Mouse (Mus musculus): Measurements from ENCODE around the gene Tesc. TPM values are rescaled to one million over a fixed set of nuclear protein-coding genes. Genes with fewer than 3 reads are reported as not detected.

Gene Tesc
- 3.5 and 3.9 TPM in 2 replicates for polyA plus RNA-seq (2015; fragmentation: Nextera tagmentation; extraction: Ambion mirVana)

- peaks cover 41% of the 10 kb centered on the region for H3K4me1 ChIP-seq
- 1% methylated on average over 43 of the region's 63 CpGs for WGBS
- H3K4me2 ChIP-seq: peak within 1 kb of the TSS; percentile 100
- H3K27me3 ChIP-seq (replicated peaks): peaks cover 66% of the 10 kb centered on the region
- no peaks in the 10 kb centered on the region for H3K36me3 ChIP-seq
- no peak for ATAC-seq (ENCODE audit: low FRiP score)
- H3K9me3 ChIP-seq (replicated peaks): no peaks in the 10 kb centered on the region
- H3K4me3 ChIP-seq (replicated peaks): peak within 1 kb of the TSS; percentile 67
- no peak within 1 kb of the TSS for H3K27ac ChIP-seq (replicated peaks)
- peak within 1 kb of the TSS; percentile 48 for H3K9ac ChIP-seq (replicated peaks)
Observed at GRCm38 (mm10) chr5:118027698-118028190, at the start of gene Tesc. TSS of gene Tesc (plus strand) at chr5:118027743.

- H3K9me3 ChIP-seq (replicated peaks): no peaks in the 10 kb centered on the region
- no peak for ATAC-seq (ENCODE audit: low FRiP score)
- H3K36me3 ChIP-seq: peaks cover 31% of the 10 kb centered on the region
- H3K4me3 ChIP-seq (replicated peaks): peak overlapping the region; percentile 96
- peak overlapping the region; percentile 78 for H3K4me2 ChIP-seq
- H3K27me3 ChIP-seq (replicated peaks): no peaks in the 10 kb centered on the region
- 31% methylated on average over 17 of the region's 17 CpGs for WGBS
- H3K9ac ChIP-seq (replicated peaks): peak overlapping the region; percentile 94
- peaks cover 41% of the 10 kb centered on the region for H3K4me1 ChIP-seq
- peak overlapping the region; percentile 92 for H3K27ac ChIP-seq (replicated peaks)
Observed at GRCm38 (mm10) chr5:117978159-117978697, 49.3 kb upstream of the Tesc start.

DNA sequence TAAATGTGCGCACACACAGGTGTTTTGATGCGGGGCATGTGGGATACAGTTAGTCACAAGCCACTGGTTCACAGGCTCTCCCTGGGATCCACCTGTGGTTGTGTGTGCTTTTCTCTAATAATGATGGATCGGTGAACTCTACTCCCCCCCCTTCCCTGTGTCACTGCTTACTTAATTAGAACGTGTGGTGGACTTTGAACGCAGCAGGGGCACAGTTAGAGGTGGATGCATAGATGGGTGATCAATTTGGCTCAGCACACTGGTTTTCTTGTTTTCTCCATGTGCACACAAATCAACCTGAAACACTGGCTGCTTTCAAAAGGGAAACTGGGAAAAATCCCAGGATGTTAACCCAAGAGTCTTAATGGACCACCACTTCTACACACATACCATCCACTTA, 48.5 kb upstream of the Tesc start:
- no peak for ATAC-seq (ENCODE audit: low FRiP score)
- Histone ChIP-seq H3K9me3 (replicated peaks) (no peaks in the 10 kb centered on the region), H3K36me3 (peaks cover 39% of the 10 kb centered on the region), H3K27ac (replicated peaks) (no peak overlapping the region), H3K27me3 (replicated peaks) (no peaks in the 10 kb centered on the region), H3K9ac (replicated peaks) (no peak overlapping the region; the same call in 1 of the 2 replicates), H3K4me2 (peak overlapping the region; percentile 78), H3K4me3 (replicated peaks) (peak overlapping the region; percentile 96), H3K4me1 (peaks cover 44% of the 10 kb centered on the region)
- WGBS: 39% methylated on average over 5 of the region's 5 CpGs

GRCm38 (mm10) chr5:117980921-117981320, 46.6 kb upstream of the Tesc start:
- H3K4me2 ChIP-seq: no peak overlapping the region
- H3K9me3 ChIP-seq (replicated peaks): no peaks in the 10 kb centered on the region
- H3K27ac ChIP-seq (replicated peaks): no peak overlapping the region
- no peak for ATAC-seq (ENCODE audit: low FRiP score)
- no peak overlapping the region for H3K4me3 ChIP-seq (replicated peaks)
- WGBS: 92% methylated on average over 8 of the region's 8 CpGs
- peaks cover 53% of the 10 kb centered on the region for H3K36me3 ChIP-seq
- no peak overlapping the region for H3K9ac ChIP-seq (replicated peaks)
- H3K27me3 ChIP-seq (replicated peaks): no peaks in the 10 kb centered on the region
- H3K4me1 ChIP-seq: peaks cover 44% of the 10 kb centered on the region

DNA sequence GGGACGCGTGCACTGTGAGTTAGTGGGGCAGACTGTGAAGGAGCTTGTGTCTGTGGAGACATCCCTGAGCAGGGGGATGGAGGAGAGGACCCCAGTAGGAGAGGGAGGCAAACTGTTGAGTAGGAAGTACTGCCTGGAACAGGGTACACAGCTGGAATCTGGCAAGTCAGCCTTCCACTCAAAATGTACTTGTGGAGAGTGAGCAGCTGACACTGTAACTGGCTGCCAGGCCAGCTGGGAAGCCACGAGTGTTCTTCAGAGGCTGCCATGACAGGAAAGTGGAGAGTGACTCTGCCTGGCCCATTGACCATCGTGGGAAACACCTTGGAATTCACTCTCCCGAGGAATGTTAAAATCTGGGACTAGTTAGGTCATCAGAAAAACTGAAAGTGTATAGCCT, 45.6 kb upstream of the Tesc start:
- Histone ChIP-seq H3K36me3 (peaks cover 64% of the 10 kb centered on the region), H3K4me3 (replicated peaks) (no peak overlapping the region), H3K27me3 (replicated peaks) (no peaks in the 10 kb centered on the region), H3K4me1 (peaks cover 40% of the 10 kb centered on the region), H3K4me2 (no peak overlapping the region), H3K9ac (replicated peaks) (no peak overlapping the region), H3K27ac (replicated peaks) (no peak overlapping the region), H3K9me3 (replicated peaks) (no peaks in the 10 kb centered on the region)
- 89% methylated on average over 5 of the region's 5 CpGs for WGBS
- ATAC-seq (ENCODE audit: low FRiP score): no peak

GRCm38 (mm10) chr5:117986327-117986726, 41.2 kb upstream of the Tesc start:
- Histone ChIP-seq H3K4me2 (no peak overlapping the region), H3K9me3 (replicated peaks) (no peaks in the 10 kb centered on the region), H3K27me3 (replicated peaks) (no peaks in the 10 kb centered on the region), H3K4me1 (peaks cover 8% of the 10 kb centered on the region; the same call in 1 of the 2 replicates), H3K9ac (replicated peaks) (no peak overlapping the region), H3K27ac (replicated peaks) (no peak overlapping the region), H3K4me3 (replicated peaks) (no peak overlapping the region), H3K36me3 (peaks cover 94% of the 10 kb centered on the region)
- no peak for ATAC-seq (ENCODE audit: low FRiP score)
- WGBS: 70% methylated on average over 4 of the region's 4 CpGs

DNA sequence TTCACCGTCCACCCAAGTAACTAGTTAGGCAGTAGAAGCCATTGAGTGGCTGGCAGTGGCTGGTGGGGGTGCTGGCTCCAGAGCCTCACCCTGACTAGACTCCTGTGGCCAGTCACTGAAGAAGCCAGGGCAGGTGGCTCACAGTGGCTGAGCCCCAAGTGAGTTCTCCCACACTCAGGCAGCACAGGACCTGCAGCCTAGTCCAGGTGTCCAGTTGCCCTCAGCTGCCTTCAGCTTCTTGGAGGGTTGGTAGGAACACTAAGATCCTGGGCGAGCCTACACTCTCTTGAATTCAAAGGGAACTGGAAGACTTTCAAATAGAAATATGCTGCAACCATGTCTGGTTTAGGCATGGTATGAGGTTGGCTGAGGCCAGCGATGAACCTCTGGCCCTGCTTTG, 39.7 kb upstream of the Tesc start:
- Histone ChIP-seq H3K36me3 (peaks cover 96% of the 10 kb centered on the region), H3K4me3 (replicated peaks) (no peak overlapping the region), H3K27me3 (replicated peaks) (no peaks in the 10 kb centered on the region), H3K4me2 (no peak overlapping the region), H3K9ac (replicated peaks) (no peak overlapping the region), H3K27ac (replicated peaks) (no peak overlapping the region), H3K4me1 (0 out of 2 replicates have a peak, but pooled peaks cover 3% of the 10 kb centered on the region), H3K9me3 (replicated peaks) (no peaks in the 10 kb centered on the region)
- ATAC-seq (ENCODE audit: low FRiP score): no peak
- WGBS: 91% methylated on average over 3 of the region's 3 CpGs

- Histone ChIP-seq H3K4me1 (0 out of 2 replicates have a peak, but pooled peaks cover 3% of the 10 kb centered on the region), H3K27ac (replicated peaks) (no peak overlapping the region), H3K4me2 (no peak overlapping the region), H3K9ac (replicated peaks) (no peak overlapping the region), H3K9me3 (replicated peaks) (no peaks in the 10 kb centered on the region), H3K27me3 (replicated peaks) (no peaks in the 10 kb centered on the region), H3K36me3 (peaks cover 94% of the 10 kb centered on the region), H3K4me3 (replicated peaks) (no peak overlapping the region)
- no peak for ATAC-seq (ENCODE audit: low FRiP score)
- WGBS: 81% methylated on average over 9 of the region's 9 CpGs
Observed at GRCm38 (mm10) chr5:117988367-117988766, 39.2 kb upstream of the Tesc start.

GRCm38 (mm10) chr5:117989773-117990172, 37.8 kb upstream of the Tesc start:
- WGBS: 86% methylated on average over 6 of the region's 6 CpGs
- ATAC-seq (ENCODE audit: low FRiP score): no peak
- Histone ChIP-seq H3K9me3 (replicated peaks) (no peaks in the 10 kb centered on the region), H3K9ac (replicated peaks) (no peak overlapping the region), H3K27ac (replicated peaks) (no peak overlapping the region), H3K4me3 (replicated peaks) (no peak overlapping the region), H3K4me2 (no peak overlapping the region), H3K36me3 (peaks cover 97% of the 10 kb centered on the region), H3K4me1 (no peaks in the 10 kb centered on the region), H3K27me3 (replicated peaks) (no peaks in the 10 kb centered on the region)

DNA sequence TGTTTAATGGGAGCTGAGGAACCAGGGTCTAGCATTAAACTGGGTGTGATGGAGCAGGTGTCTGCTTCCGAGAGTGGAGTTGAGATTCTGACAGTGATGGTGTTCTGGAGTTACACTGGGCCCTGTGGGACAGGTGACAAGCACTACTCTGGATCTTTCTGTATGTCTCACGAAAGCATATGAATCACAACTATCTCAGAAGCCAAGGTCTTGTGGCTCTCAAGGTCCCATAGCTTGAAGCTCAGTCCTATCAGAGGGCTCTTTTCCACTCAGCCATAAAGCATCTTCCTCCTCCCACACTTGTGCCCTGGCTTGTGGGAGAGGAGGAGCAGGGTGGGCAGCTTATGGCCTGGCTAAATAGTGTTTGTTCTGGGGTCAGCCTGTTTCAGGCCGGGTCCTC, 36.6 kb upstream of the Tesc start:
- Histone ChIP-seq H3K4me2 (no peak overlapping the region), H3K4me3 (replicated peaks) (no peak overlapping the region)

GRCm38 (mm10) chr5:117993550-117993949, 34.0 kb upstream of the Tesc start:
- H3K9ac ChIP-seq (replicated peaks): no peak overlapping the region
- whole genome bisulfite sequencing: 93% methylated on average over 6 of the region's 6 CpGs
- no peaks in the 10 kb centered on the region for H3K9me3 ChIP-seq (replicated peaks)
- no peaks in the 10 kb centered on the region for H3K27me3 ChIP-seq (replicated peaks)
- no peak overlapping the region for H3K27ac ChIP-seq (replicated peaks)
- H3K4me1 ChIP-seq: no peaks in the 10 kb centered on the region
- H3K36me3 ChIP-seq: peaks cover 97% of the 10 kb centered on the region
- ATAC-seq (ENCODE audit: low FRiP score): no peak
- no peak overlapping the region for H3K4me2 ChIP-seq
- H3K4me3 ChIP-seq (replicated peaks): no peak overlapping the region

More for the DNA sequence above, 36.6 kb upstream of the Tesc start:
- H3K9me3 ChIP-seq (replicated peaks): no peaks in the 10 kb centered on the region
- WGBS: 85% methylated on average over 3 of the region's 3 CpGs
- no peaks in the 10 kb centered on the region for H3K27me3 ChIP-seq (replicated peaks)
- peaks cover 99% of the 10 kb centered on the region for H3K36me3 ChIP-seq
- no peak for ATAC-seq (ENCODE audit: low FRiP score)
- H3K9ac ChIP-seq (replicated peaks): no peak overlapping the region
- H3K4me1 ChIP-seq: no peaks in the 10 kb centered on the region
- H3K27ac ChIP-seq (replicated peaks): no peak overlapping the region

GRCm38 (mm10) chr5:117995372-117995901, 32.1 kb upstream of the Tesc start:
- H3K9ac ChIP-seq (replicated peaks): no peak overlapping the region
- no peak overlapping the region for H3K4me3 ChIP-seq (replicated peaks)
- no peaks in the 10 kb centered on the region for H3K27me3 ChIP-seq (replicated peaks)
- H3K27ac ChIP-seq (replicated peaks): no peak overlapping the region
- no peaks in the 10 kb centered on the region for H3K9me3 ChIP-seq (replicated peaks)
- H3K4me2 ChIP-seq: no peak overlapping the region
- WGBS: 93% methylated on average over 8 of the region's 8 CpGs
- H3K36me3 ChIP-seq: peaks cover 96% of the 10 kb centered on the region
- ATAC-seq (ENCODE audit: low FRiP score): no peak
- H3K4me1 ChIP-seq: no peaks in the 10 kb centered on the region; the same call in 1 of the 2 replicates

Measured in neural tube, embryonic 15.5 days (tissue).